Mouse (Mus musculus) small intestine, adult 2 months (tissue): ENCODE results near the gene Ctnna3. TPM values are rescaled to one million over a fixed set of nuclear protein-coding genes. Genes with fewer than 3 reads are reported as not detected.

Experiments used
- H3K27ac ChIP-seq: fragments of 200-500 bp; 2 replicates; pipeline ENCODE4 v1.5.1; 2012; ENCODE audit warnings: low read depth, low read length, control low read depth, inconsistent platforms; ENCODE audit not compliant: insufficient read depth
- H3K27me3 ChIP-seq: fragments of 200-500 bp; 2 replicates; pipeline ENCODE4 v1.6.1; 2012; ENCODE audit warnings: mild to moderate bottlenecking, moderate library complexity, low read length, inconsistent platforms; ENCODE audit not compliant: control insufficient read depth, insufficient read depth
- H3K36me3 ChIP-seq: fragments of 200-500 bp; 2 replicates; pipeline ENCODE4 v1.6.1; 2012; ENCODE audit warnings: mild to moderate bottlenecking, low read length, control low read depth, inconsistent platforms; ENCODE audit not compliant: control insufficient read depth, insufficient read depth
- H3K4me1 ChIP-seq: fragments of 200-500 bp; 2 replicates; pipeline ENCODE4 v1.6.1; 2012; ENCODE audit warnings: low read length, inconsistent platforms, mixed read lengths; ENCODE audit not compliant: control insufficient read depth, insufficient read depth, insufficient read length
- H3K4me3 ChIP-seq: fragments of 200-500 bp; 2 replicates; pipeline ENCODE4 v1.5.1; 2012; ENCODE audit warnings: low read depth, mild to moderate bottlenecking, control low read depth, inconsistent platforms, low read length, moderate library complexity
- CTCF ChIP-seq: fragments of 200-500 bp; IDR thresholded peaks from 2 replicates; pipeline ENCODE4 v1.5.1; 2012; ENCODE audit warnings: low read depth, mild to moderate bottlenecking, control low read depth, inconsistent platforms, low read length, moderate library complexity, mixed read lengths; ENCODE audit not compliant: insufficient replicate concordance, insufficient read length; ENCODE audit errors: extremely low read depth
- POLR2A ChIP-seq: fragments of 200-500 bp; IDR thresholded peaks from 2 replicates; pipeline ENCODE4 v1.6.1; 2012; ENCODE audit warnings: low read depth, mild to moderate bottlenecking, control low read depth, inconsistent platforms, low read length, moderate library complexity
- WGBS: fragments of 180-500 bp; shearing (Covaris S2); methylation state at CpG from one replicate; pipeline ENCODE4 v1.1.7; 2018; 5-methylcytosine and 5-hydroxymethylcytosine counted together
- polyA plus RNA-seq: library from polyadenylated mRNA; depleted of rRNA; stranded (reverse); fragments of >200 nt; gene quantifications from 2 replicates; pipeline ENCODE4 v1.2.3, GENCODE M21; 2012

The Ctnna3 gene
- polyA plus RNA-seq, 1 experiment: 0.06 TPM

- H3K4me3 ChIP-seq: no peak overlapping the region
- H3K27ac ChIP-seq: no peak overlapping the region
- H3K4me1 ChIP-seq: no peaks in the 10 kb centered on the region
- no peaks in the 10 kb centered on the region for H3K27me3 ChIP-seq
- H3K36me3 ChIP-seq: no peaks in the 10 kb centered on the region
- TF ChIP-seq CTCF: no peak
- 67% methylated on average over 16 of the region's 16 CpGs for WGBS
Measured at GRCm38 (mm10) chr10:64086183-64086566, 656.3 kb downstream of the Ctnna3 start.

- 7% methylated on average over 12 of the region's 12 CpGs for WGBS
- H3K4me3 ChIP-seq: peak overlapping the region; percentile 20; the same call in 1 of the 2 replicates
- H3K27me3 ChIP-seq: no peaks in the 10 kb centered on the region
- no peaks in the 10 kb centered on the region for H3K4me1 ChIP-seq
- no peak for TF ChIP-seq POLR2A
- TF ChIP-seq CTCF: no peak
- no peaks in the 10 kb centered on the region for H3K36me3 ChIP-seq
- H3K27ac ChIP-seq: no peak overlapping the region
Measured at GRCm38 (mm10) chr10:64086567-64087391, 656.9 kb downstream of the Ctnna3 start.

- 4% methylated on average over 12 of the region's 12 CpGs for WGBS
- no peak for TF ChIP-seq CTCF
- TF ChIP-seq POLR2A: no peak
- H3K4me3 ChIP-seq: peak overlapping the region; percentile 46
Measured at GRCm38 (mm10) chr10:64087521-64087920, 657.6 kb downstream of the Ctnna3 start.

GRCm38 (mm10) chr10:64087936-64088773 lies 658.3 kb downstream of the Ctnna3 start:
- no peaks in the 10 kb centered on the region for H3K36me3 ChIP-seq
- no peak overlapping the region for H3K27ac ChIP-seq
- H3K27me3 ChIP-seq: no peaks in the 10 kb centered on the region
- no peak for TF ChIP-seq CTCF
- TF ChIP-seq POLR2A: no peak
- WGBS: 12% methylated on average over 26 of the region's 26 CpGs
- H3K4me3 ChIP-seq: peak overlapping the region; percentile 46
- H3K4me1 ChIP-seq: no peaks in the 10 kb centered on the region

More at GRCm38 (mm10) chr10:64087521-64087920, 657.6 kb downstream of the Ctnna3 start:
- no peaks in the 10 kb centered on the region for H3K4me1 ChIP-seq
- H3K27me3 ChIP-seq: no peaks in the 10 kb centered on the region
- no peak overlapping the region for H3K27ac ChIP-seq
- no peaks in the 10 kb centered on the region for H3K36me3 ChIP-seq

- WGBS: 37% methylated on average over 19 of the region's 19 CpGs
Measured at GRCm38 (mm10) chr10:64088774-64089460, 659.0 kb downstream of the Ctnna3 start.

GRCm38 (mm10) chr10:64089680-64090460 lies 660.0 kb downstream of the Ctnna3 start, which contains the start of gene Lrrtm3:
TSS of gene Lrrtm3 (minus strand) at chr10:64090277.
- Histone ChIP-seq H3K36me3 (no peaks in the 10 kb centered on the region), H3K27ac (no peak within 1 kb of the TSS), H3K4me3 (peak within 1 kb of the TSS; percentile 22; the same call in 1 of the 2 replicates), H3K4me1 (no peaks in the 10 kb centered on the region), H3K27me3 (no peaks in the 10 kb centered on the region)
- 8% methylated on average over 22 of the region's 22 CpGs for WGBS
- TF ChIP-seq CTCF (no peak), POLR2A (no peak)

More at GRCm38 (mm10) chr10:64088774-64089460, 659.0 kb downstream of the Ctnna3 start:
- no peaks in the 10 kb centered on the region for H3K4me1 ChIP-seq
- no peak overlapping the region for H3K27ac ChIP-seq
- no peaks in the 10 kb centered on the region for H3K36me3 ChIP-seq
- H3K4me3 ChIP-seq: no peak overlapping the region
- no peaks in the 10 kb centered on the region for H3K27me3 ChIP-seq
- TF ChIP-seq POLR2A (no peak), CTCF (no peak)
